Mouse (Mus musculus): Measurements from ENCODE around the gene Bub1b. TPM values are rescaled to one million over a fixed set of nuclear protein-coding genes. Genes with fewer than 3 reads are reported as not detected.

Bub1b gene
- polyA plus RNA-seq, 1 experiment: 1.9 TPM

DNA sequence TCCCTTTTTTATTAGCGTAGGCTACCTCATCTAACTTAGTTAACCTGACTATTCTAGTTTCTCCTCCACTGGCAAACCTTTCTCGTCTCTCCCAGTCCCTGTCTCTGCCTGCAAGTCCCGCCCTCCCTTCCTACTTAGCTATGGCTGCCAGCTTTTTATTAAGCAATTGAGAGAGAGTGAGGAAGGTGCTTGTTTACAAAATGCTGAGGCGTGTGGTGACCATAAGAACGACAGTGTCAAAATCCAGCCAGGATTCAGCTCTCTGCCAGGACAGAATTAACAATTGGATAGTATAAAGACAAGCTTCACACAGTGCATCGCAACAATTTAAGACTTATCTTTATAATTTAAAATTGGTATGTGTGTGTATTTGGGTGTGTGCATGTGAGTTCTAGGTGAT is 6.1 kb downstream of the Bub1b start:
- H3K4me3 ChIP-seq (replicated peaks): no peak overlapping the region
- no peak for TF ChIP-seq TAL1 (IDR thresholded peaks at IDR 0.05; ENCODE audit: low read length)
- TF ChIP-seq GATA1 (IDR thresholded peaks at IDR 0.05; ENCODE audit: low read length): no peak
- H3K4me1 ChIP-seq (ENCODE audit: control insufficient read depth): peaks cover 33% of the 10 kb centered on the region
- H3K27me3 ChIP-seq (ENCODE audit: control insufficient read depth): no peaks in the 10 kb centered on the region
- H3K36me3 ChIP-seq (ENCODE audit: control insufficient read depth): peaks cover 93% of the 10 kb centered on the region
- no peaks in the 10 kb centered on the region for H3K9me3 ChIP-seq (ENCODE audit: control insufficient read depth, low read length)

DNA sequence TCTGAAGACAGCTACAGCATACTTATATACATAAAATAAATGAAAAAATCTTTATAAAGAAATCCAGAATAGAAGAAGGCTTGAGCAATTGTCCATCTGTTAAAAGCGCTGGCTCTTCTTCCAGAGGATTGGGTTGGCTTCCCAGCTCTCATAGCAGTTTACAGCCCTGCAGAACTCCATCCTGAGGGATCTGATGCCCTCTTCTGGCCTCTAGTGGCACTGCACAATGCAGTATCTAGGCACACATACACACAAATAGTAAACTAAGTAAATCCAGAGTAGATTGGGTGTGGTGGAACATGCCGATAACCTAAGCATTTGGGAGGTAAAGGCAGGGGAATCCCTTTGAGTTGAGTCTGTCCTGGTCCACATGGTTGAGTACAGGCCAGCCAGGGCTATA is 8.0 kb downstream of the Bub1b start:
- Histone ChIP-seq H3K27me3 (ENCODE audit: control insufficient read depth) (no peaks in the 10 kb centered on the region), H3K36me3 (ENCODE audit: control insufficient read depth) (peaks cover 98% of the 10 kb centered on the region), H3K9me3 (ENCODE audit: control insufficient read depth, low read length) (no peaks in the 10 kb centered on the region), H3K4me1 (ENCODE audit: control insufficient read depth) (peaks cover 19% of the 10 kb centered on the region), H3K4me3 (replicated peaks) (no peak overlapping the region)
- TF ChIP-seq GATA1 (IDR thresholded peaks at IDR 0.05; ENCODE audit: low read length) (no peak), TAL1 (IDR thresholded peaks at IDR 0.05; ENCODE audit: low read length) (no peak)

DNA sequence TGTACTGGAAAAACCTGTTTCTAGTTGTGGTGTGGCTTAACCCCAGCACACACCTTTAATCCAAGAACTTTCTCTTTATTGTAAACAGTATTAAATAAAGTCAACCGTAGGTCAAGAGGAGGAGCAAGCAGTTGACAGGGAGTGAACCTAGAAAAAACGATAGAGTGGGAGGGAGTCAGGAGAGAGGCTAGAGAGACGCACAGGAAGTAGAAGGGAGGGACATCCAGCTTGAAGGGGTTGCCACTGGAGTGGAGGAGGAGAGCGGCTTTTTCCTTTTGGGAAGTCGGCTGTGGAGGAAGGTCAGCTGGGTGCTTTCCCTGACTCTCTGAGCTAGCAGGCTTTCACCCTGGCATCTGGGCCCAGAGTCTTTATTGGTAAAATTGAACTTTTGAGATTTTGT is 9.0 kb downstream of the Bub1b start:
- TF ChIP-seq TAL1 (IDR thresholded peaks at IDR 0.05; ENCODE audit: low read length): no peak
- TF ChIP-seq GATA1 (IDR thresholded peaks at IDR 0.05; ENCODE audit: low read length): no peak
- Histone ChIP-seq H3K27me3 (ENCODE audit: control insufficient read depth) (no peaks in the 10 kb centered on the region), H3K4me1 (ENCODE audit: control insufficient read depth) (peaks cover 11% of the 10 kb centered on the region), H3K4me3 (replicated peaks) (no peak overlapping the region), H3K9me3 (ENCODE audit: control insufficient read depth, low read length) (no peaks in the 10 kb centered on the region), H3K36me3 (ENCODE audit: control insufficient read depth) (peaks cover 98% of the 10 kb centered on the region)

DNA sequence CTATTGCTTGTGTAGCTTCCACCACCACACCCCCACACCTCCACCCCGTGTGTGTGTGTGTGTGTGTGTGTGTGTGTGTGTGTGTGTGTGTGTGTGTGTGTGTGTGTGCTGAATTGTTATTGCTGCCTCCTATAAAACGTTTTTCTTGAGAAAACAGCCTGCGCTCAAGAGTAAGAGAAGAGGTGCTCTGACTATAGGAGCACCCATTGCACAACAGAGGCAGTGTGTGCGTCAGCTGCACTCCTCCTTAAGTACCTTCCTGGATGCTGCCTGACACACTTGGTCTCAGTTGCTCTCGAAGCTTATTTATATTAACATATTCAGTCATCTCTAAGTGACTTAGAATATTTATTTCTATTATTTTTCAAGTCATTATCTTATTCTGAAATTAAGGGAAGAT is 20.0 kb downstream of the Bub1b start:
- Histone ChIP-seq H3K9me3 (ENCODE audit: control insufficient read depth, low read length) (no peaks in the 10 kb centered on the region), H3K36me3 (ENCODE audit: control insufficient read depth) (peaks cover 99% of the 10 kb centered on the region), H3K27me3 (ENCODE audit: control insufficient read depth) (no peaks in the 10 kb centered on the region), H3K4me1 (ENCODE audit: control insufficient read depth) (no peaks in the 10 kb centered on the region), H3K4me3 (replicated peaks) (no peak overlapping the region)
- TF ChIP-seq TAL1 (IDR thresholded peaks at IDR 0.05; ENCODE audit: low read length) (no peak), GATA1 (IDR thresholded peaks at IDR 0.05; ENCODE audit: low read length) (no peak)

DNA sequence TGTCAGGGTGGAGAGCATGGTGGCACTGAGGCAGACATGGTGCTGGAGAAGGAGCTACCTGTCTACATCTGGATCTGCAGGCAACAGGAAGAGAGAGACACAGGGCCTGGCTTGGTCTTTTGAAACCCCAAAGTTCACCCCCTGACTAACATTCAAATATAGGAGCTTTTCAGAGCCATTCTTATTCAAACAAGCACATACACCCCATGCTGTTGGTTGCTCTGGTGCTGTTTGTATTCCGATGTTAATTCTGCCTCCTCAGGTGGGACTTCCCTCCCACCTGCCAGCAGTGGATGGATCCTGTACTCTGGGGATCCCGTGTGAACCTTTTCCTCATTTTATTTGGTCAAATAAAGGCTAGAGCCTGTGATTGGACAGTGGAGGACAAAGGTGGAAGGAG is 22.1 kb downstream of the Bub1b start:
- Histone ChIP-seq H3K4me3 (replicated peaks) (no peak overlapping the region), H3K4me1 (ENCODE audit: control insufficient read depth) (no peaks in the 10 kb centered on the region), H3K27me3 (ENCODE audit: control insufficient read depth) (no peaks in the 10 kb centered on the region), H3K36me3 (ENCODE audit: control insufficient read depth) (peaks cover 99% of the 10 kb centered on the region), H3K9me3 (ENCODE audit: control insufficient read depth, low read length) (no peaks in the 10 kb centered on the region)
- TF ChIP-seq TAL1 (IDR thresholded peaks at IDR 0.05; ENCODE audit: low read length): no peak
- no peak for TF ChIP-seq GATA1 (IDR thresholded peaks at IDR 0.05; ENCODE audit: low read length)

DNA sequence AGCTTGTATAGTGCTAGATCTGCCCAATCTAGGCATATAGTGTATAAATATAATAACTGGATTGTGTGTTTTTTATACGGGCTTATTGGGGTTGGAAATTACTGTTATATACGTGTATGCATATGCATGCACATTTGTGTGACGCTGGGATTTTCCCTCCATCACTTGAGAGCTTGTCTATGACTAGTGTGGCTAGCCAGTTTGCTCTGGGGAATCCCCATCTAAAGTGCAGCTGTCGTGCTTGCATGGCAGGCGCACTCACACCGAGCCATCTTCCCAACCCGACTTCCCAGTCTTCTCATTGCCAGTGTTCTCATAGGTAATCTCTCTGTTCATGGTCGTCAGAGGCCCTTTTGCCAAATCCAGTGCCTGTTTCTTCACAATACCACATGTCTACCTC is 22.6 kb downstream of the Bub1b start:
- no peak for TF ChIP-seq GATA1 (IDR thresholded peaks at IDR 0.05; ENCODE audit: low read length)
- TF ChIP-seq TAL1 (IDR thresholded peaks at IDR 0.05; ENCODE audit: low read length): no peak
- Histone ChIP-seq H3K4me3 (replicated peaks) (no peak overlapping the region), H3K36me3 (ENCODE audit: control insufficient read depth) (peaks cover 99% of the 10 kb centered on the region), H3K27me3 (ENCODE audit: control insufficient read depth) (no peaks in the 10 kb centered on the region), H3K9me3 (ENCODE audit: control insufficient read depth, low read length) (no peaks in the 10 kb centered on the region), H3K4me1 (ENCODE audit: control insufficient read depth) (no peaks in the 10 kb centered on the region)

DNA sequence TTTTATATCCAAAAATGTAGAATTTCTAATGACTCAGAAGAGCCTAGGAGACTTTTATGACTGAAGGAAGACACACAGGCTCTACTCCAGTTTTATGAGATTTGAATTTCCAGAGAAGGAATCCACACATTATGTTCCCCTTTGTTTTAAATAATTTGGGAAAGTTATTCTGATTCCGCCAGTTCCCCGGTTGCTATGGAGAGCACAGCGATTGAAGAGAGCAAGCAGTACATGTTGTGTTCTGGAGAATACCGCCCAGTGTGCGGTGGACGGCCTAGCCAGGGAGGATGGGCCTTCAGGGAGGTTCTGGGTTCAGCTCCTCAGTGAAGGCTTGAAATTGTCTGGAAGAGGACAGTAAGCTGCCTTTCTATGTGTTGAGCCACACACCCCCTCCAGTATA is 31.3 kb downstream of the Bub1b start:
- Histone ChIP-seq H3K4me3 (replicated peaks) (no peak overlapping the region), H3K9me3 (ENCODE audit: control insufficient read depth, low read length) (no peaks in the 10 kb centered on the region), H3K36me3 (ENCODE audit: control insufficient read depth) (peaks cover 98% of the 10 kb centered on the region), H3K27me3 (ENCODE audit: control insufficient read depth) (no peaks in the 10 kb centered on the region), H3K4me1 (ENCODE audit: control insufficient read depth) (no peaks in the 10 kb centered on the region)
- TF ChIP-seq GATA1 (IDR thresholded peaks at IDR 0.05; ENCODE audit: low read length): no peak
- TF ChIP-seq TAL1 (IDR thresholded peaks at IDR 0.05; ENCODE audit: low read length): no peak

DNA sequence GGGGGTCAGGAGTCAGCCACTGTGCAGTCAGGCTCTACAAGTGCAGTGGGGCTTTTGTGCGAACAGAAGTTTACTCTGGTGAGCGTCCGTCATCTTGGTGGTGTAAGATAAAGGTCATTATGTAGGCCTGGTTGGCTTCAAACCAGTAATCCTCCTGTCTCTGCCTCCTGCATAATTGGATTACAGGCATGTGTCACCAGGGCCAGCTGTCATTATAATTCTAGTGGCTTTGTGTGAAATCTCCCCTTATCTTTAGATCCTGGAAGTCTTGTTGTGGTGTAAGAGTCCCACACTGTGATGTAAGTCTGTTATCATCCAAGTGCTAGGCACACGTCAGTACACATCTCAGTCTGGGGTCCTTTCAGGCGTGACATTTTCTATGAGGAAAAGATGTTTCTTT is 35.4 kb downstream of the Bub1b start:
- no peaks in the 10 kb centered on the region for H3K9me3 ChIP-seq (ENCODE audit: control insufficient read depth, low read length)
- no peak for TF ChIP-seq GATA1 (IDR thresholded peaks at IDR 0.05; ENCODE audit: low read length)
- TF ChIP-seq TAL1 (IDR thresholded peaks at IDR 0.05; ENCODE audit: low read length): no peak
- no peak overlapping the region for H3K4me3 ChIP-seq (replicated peaks)
- H3K4me1 ChIP-seq (ENCODE audit: control insufficient read depth): peaks cover 2% of the 10 kb centered on the region; the same call in 1 of the 2 replicates
- peaks cover 100% of the 10 kb centered on the region for H3K36me3 ChIP-seq (ENCODE audit: control insufficient read depth)
- no peaks in the 10 kb centered on the region for H3K27me3 ChIP-seq (ENCODE audit: control insufficient read depth)

DNA sequence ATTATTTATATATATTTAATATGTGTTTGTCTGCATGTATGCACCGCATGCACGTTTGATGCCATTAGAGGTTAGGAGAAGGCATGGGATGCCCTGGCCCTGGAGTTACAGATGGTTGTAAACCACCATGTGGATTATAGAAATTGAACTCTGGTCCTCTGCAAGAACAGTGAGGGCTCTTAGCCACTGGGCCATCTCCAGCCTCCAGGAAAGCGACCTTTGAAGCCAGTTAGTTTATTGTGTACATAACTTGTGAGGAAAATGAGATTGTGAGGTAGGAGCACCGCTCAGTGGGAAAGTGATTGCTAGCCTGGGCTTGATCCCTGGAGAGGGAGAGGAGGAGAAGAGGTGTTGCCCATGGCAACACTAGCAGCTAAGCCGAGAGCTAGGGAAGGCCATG is 39.2 kb downstream of the Bub1b start:
- peaks cover 100% of the 10 kb centered on the region for H3K36me3 ChIP-seq (ENCODE audit: control insufficient read depth)
- no peaks in the 10 kb centered on the region for H3K9me3 ChIP-seq (ENCODE audit: control insufficient read depth, low read length)
- H3K4me3 ChIP-seq (replicated peaks): no peak overlapping the region
- TF ChIP-seq GATA1 (IDR thresholded peaks at IDR 0.05; ENCODE audit: low read length) (no peak), TAL1 (IDR thresholded peaks at IDR 0.05; ENCODE audit: low read length) (no peak)
- H3K27me3 ChIP-seq (ENCODE audit: control insufficient read depth): no peaks in the 10 kb centered on the region
- peaks cover 2% of the 10 kb centered on the region; the same call in 1 of the 2 replicates for H3K4me1 ChIP-seq (ENCODE audit: control insufficient read depth)

DNA sequence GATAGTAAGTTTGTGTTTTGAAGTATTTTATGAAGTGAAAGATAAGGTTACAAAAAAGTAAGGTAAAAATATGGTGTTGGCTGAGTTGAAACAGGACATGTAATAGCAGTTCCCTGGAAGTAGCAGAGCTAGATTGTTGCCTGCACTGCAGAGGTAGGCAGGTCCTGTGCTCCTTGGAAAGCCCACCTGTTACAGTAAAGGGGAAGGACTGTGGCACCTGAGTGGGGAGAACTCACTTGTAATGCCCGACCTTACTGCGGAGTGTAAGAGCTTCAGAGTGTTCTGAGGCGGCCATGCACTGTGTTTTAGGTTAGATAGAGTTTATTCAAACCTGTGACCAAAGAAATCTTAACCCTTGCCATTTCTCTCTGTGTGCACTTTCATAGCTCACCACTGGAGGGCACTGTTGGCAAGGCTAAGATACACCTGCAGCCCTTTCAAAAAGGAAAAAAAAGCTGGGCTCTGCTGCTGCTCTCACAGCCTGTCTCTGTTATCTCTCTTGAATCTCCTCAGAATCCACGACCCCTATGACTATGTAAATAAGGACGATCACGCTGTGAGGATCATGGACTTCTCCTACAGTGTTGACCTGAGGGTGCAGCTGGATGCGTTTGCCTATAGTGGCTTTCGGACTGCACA is 40.0 kb downstream of the Bub1b start:
- no peak for TF ChIP-seq TAL1 (IDR thresholded peaks at IDR 0.05; ENCODE audit: low read length)
- TF ChIP-seq GATA1 (IDR thresholded peaks at IDR 0.05; ENCODE audit: low read length): no peak
- H3K4me1 ChIP-seq (ENCODE audit: control insufficient read depth): peaks cover 2% of the 10 kb centered on the region; the same call in 1 of the 2 replicates
- no peaks in the 10 kb centered on the region for H3K9me3 ChIP-seq (ENCODE audit: control insufficient read depth, low read length)
- no peak overlapping the region for H3K4me3 ChIP-seq (replicated peaks)
- peaks cover 100% of the 10 kb centered on the region for H3K36me3 ChIP-seq (ENCODE audit: control insufficient read depth)
- H3K27me3 ChIP-seq (ENCODE audit: control insufficient read depth): no peaks in the 10 kb centered on the region

All from erythroblast, embryonic 14.5 days (primary cell).